Mouse (Mus musculus) liver, adult 2 months (tissue): ENCODE results near the gene Maats1.

ENCODE experiments used
- CTCF ChIP-seq: fragments of 200-500 bp; IDR thresholded peaks from 2 replicates; pipeline ENCODE4 v1.5.1; 2011; ENCODE audit warnings: low read depth, low read length, control low read depth
- POLR2A ChIP-seq: fragments of 200-500 bp; IDR thresholded peaks from 2 replicates; pipeline ENCODE4 v1.6.1; 2011; ENCODE audit warnings: low read length, control low read depth; ENCODE audit not compliant: insufficient read depth; ENCODE audit errors: extremely low read depth

DNA sequence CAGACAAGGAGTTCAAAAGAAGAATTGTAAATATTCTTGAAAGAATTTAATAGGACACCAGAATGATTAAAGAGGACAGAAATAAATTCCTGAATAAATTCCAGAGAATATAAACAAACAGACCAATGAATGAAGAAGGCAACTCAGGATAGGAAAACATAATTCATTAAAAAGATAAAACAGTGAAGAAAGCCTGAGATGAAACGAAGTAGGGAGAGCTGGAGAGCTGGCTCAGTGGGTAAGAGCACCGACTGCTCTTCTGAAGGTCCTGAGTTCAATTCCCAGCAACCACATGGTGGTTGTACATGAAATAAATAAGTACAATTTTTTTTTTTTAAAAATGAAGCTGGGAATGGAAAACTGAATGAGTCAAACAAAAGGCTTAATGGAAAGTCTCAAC lies 67.2 kb downstream of the Maats1 start:
- TF ChIP-seq POLR2A (no peak), CTCF (no peak)
